Mouse (Mus musculus) testis, postnatal 14 days (tissue): ENCODE measurements around the gene Srxn1.

Experiments
- DNase-seq: peaks from one replicate; pipeline ENCODE4 v3.0.0; 2021; ENCODE audit warnings: low spot score

Gene Srxn1

GRCm38 (mm10) chr2:152119228-152119865, 14.0 kb downstream of the Srxn1 start:
- DNase-seq = no peak

DNA sequence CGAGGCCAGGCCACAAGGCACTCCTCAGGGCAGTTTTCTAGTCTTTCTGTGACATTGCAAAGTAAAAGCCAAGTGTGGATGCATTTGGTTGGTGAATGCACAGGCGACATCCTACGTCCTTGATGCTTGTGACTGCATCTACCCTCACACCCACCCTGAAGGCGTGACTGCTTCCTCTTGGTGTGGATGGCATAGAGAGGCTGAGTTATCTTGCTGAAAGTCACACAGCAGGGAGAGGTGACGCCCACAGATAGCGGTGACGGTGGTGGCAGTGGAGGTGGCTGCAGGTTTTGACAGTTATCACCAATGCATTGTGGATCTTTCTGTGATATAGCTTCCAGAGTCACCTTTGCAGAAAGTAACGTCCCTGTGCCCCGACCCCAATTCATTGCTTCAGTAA, 17.6 kb downstream of the Srxn1 start:
- no peak for DNase-seq

DNA sequence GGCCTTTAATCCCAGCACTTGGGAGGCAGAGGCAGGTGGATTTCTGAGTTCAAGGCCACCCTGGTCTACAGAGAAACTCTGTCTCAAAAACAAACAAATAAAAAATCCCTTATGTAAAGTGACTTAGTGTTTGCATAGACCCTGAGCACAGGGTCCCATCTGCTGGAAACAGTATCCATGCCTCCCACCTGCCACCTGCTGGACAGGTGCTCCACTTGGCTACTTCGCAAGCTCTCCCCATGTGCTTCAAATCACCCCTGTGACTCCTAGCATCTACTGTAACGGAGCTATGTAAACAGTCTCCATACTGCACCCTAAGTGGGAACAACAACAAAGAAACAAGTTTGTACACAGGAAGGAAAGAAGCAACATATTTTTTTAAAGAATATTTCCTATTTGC, 23.3 kb downstream of the Srxn1 start:
- peak; percentile 44 for DNase-seq

DNA sequence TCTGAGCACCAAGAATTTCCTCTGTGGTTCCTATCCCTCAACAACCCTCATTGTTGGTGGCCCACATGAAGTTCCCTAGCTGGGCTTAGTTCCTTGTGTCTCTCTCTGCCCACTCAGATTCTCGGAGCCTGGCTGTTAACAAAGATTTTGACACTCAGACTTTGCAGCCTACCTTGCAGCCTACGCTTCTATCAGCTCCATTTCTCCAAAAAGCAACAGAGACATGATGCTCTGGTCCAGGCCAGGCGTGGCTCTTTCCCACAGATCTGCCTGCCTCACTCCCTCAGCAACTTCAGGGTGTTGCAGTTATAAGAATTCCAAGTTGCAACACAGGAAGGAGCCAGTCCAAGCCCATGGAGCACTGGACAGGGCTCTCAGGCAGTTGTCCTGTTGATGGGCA, 24.5 kb downstream of the Srxn1 start:
- no peak for DNase-seq

GRCm38 (mm10) chr2:152132016-152132415, 26.7 kb downstream of the Srxn1 start:
- no peak for DNase-seq

DNA sequence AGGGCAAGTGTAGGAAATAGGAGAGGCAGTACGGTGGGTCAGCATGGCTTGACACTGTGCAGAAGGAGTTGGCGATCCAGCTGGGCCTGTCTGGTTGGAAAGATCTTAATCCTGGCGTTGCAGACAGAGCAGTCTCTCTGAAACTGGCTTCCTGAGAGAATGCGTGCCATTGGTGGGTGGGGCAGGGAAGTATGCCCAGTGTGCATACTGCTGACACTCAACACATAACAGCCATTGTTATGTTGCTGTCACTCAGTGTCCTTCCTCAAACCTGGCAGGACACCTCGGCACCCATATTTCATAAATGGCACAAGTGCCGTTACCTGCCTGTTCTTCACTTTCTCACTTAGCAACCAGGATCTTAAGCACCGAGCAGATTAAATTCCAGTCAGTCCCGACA, 27.4 kb downstream of the Srxn1 start:
- no peak for DNase-seq

DNA sequence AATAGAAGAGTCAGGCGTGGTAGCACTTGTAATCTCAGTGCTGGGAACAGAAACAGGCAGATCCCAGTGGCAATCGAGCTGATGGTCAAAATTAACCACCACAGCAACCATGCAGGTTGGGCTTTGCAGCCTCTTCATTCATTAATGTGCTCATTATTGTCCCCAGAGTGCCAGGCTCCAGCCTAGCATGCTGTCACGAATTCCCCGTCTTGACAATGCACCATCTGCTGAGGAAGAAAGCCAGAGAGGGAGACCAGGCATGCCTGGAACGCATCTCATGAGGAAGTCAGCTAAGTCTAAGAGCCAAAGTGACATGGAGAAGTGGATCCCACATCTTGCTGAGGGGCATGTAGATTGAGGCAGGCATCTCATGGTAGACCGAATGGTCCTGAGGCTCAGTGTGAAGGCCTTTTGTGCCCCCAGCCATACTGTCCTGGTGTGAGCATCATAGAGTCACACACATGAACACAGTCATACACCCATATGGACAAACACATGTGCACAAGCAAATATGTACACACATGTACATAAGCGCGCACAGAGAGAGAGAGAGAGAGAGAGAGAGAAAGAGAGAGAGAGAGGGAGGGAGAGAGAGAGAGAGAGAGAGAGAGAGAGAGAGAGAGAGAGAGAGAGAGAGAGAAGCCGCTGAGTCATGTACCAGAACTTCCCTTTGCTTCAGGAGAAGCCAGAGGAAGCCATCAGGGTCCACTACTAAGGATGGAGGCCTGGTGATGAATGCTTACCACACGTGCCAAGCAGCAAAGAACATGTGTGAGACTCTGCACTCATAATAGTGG, 34.1 kb downstream of the Srxn1 start:
- no peak for DNase-seq

DNA sequence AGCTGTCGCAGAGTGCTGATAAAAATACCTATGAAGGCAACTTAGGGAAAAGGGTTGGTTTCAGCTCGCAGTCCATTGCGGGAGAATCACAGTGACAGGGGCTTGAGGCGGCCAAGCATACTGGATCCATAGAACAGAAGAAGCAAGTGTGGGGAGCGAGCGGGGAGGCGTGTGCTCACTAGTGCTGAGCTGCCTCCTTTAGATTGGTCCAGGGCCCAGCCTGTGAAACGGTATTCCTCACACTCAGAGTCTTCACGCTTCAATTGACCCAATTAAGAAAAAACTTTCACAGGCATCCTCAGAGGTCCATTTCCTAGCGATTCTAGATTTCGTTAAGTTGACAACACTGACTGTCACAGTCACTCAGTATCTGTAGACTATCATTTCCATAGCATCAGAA, 35.6 kb downstream of the Srxn1 start:
- no peak for DNase-seq

DNA sequence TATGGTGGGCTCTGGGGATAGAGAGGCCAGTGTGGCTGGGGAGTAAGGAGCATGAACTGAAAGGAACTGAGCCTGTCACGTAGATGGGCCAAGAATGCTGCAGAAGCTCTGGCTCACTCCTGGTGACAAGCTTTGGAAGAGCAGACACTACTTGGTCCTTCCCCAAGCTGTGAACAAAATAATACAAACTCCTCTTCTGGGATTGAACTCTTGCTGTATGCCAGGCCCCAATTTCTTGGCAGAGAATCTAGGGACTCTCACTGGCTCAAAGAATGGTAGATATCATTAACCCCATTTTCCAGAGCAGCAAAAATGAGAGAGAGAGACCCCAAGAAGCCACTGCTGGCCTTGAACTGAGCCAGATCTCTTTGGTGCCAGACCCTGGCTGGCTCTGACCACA, 36.2 kb downstream of the Srxn1 start:
- no peak for DNase-seq

DNA sequence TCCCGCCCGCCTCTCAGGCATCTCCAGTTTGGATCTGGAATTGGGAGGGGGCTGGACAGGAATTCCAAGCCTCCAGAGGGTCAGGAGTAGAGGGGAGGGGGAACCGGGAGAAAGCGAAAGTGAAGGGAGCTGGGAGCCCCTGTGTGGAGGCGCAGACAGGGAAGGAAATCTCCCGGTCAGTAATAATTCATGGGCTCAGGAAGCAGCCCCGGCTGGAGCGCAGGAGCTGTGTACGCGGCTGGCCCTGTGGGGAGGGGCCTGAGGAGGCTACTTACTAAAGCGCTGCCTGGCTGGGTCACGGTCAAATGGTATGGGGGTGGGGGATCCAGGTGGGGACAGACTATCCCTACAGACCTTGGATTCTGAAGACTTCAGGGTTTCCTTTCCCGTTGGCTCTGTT, 36.7 kb downstream of the Srxn1 start:
- no peak for DNase-seq

GRCm38 (mm10) chr2:152142571-152142970, 37.3 kb downstream of the Srxn1 start:
- no peak for DNase-seq

DNA sequence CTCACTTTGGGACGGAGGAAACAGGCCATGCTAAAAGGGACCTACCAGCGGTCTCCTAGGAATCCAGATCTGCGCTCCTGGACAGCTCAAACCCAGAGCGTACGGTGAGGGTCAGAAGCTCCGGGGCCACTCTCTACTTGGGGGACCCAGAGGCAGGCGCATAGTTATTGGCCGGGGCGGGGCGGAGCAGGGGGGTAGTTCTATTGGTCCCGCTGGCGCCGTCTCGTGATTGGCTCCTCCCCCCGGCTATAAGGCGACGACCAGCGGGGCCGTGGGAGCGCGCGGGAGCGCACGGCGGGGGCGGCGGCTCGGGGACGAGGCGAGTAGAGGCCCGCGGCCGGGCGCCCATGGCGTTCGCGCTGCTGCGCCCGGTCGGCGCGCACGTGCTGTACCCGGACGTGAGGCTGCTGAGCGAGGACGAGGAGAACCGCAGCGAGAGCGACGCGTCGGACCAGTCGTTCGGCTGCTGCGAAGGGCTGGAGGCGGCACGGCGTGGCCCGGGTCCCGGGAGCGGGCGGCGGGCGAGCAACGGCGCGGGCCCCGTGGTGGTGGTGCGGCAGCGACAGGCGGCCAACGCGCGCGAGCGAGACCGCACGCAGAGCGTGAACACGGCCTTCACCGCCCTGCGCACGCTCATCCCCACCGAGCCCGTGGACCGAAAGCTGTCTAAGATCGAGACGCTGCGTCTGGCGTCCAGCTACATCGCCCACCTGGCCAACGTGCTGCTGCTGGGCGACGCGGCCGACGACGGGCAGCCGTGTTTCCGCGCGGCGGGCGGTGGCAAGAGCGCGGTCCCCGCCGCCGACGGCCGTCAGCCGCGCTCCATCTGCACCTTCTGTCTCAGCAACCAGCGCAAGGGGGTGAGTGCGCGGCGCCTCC, 38.2 kb downstream of the Srxn1 start, which contains the start of gene Tcf15:
Tcf15 (plus strand) TSS at position 283 of the 879 bp plus-strand sequence.
- DNase-seq = peak; percentile 46

GRCm38 (mm10) chr2:152144158-152144450, 38.8 kb downstream of the Srxn1 start:
- DNase-seq = no peak

DNA sequence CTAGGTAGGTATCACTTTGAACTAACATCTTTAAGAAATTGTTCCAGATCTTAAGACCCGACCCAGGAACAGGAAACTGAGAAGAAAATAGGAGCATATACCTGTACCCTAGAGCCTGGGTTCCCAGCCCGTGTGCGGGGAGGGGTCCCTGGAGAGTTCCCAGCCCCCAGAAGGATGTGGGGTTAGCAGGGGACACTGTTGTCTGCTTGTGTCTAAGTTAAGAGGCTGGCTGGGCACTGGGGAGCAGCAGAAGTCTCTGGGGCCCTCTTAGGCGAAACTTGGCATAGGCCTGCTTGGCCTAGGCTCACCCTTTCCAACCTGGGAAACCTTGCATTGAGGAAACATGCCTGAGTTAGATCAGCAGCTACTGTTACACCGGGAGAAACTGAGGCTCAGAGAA, 39.2 kb downstream of the Srxn1 start:
- no peak for DNase-seq

GRCm38 (mm10) chr2:152145711-152146110, 40.4 kb downstream of the Srxn1 start:
- no peak for DNase-seq

DNA sequence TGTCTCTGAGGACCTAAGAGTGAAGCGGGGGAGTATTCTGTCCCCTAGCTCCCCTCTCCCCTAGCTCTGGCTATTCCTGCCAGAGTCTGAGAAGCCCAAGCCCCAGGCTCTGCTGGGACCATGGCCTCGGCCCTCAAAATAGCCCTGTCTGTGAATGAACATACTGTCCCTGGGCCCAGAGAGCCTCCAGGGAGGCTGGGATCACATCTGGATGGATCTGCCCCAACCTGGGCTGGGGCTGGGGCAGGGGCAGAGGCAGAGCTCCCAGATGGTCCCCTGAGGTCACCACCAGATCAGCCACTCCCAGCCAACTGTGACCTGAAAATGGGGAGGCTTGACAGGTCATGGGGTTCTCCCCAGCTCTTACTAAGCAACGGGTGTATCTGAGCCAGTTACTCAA, 41.8 kb downstream of the Srxn1 start:
- DNase-seq = no peak

DNA sequence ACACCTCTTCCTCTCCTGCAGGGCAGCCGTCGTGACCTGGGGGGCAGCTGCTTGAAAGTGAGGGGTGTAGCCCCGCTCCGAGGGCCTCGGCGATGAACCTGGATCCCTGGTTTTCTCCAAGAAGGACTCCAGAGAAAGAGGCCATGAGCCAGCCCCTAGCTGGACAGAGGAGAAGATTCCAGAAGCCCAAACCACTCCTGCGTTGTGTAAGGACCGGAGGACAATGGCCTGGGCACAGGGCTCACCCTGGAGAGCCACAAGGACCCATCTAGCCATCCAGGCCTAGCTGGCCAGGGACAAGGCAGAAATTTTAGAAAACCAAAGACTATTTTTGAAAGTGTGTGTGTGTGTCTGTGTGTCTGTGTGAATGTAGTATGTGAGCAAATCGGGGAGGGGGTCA, 43.4 kb downstream of the Srxn1 start:
- DNase-seq = no peak

- DNase-seq = no peak
Observed at GRCm38 (mm10) chr2:152149891-152150290, 44.6 kb downstream of the Srxn1 start.

GRCm38 (mm10) chr2:152150373-152150772, 45.1 kb downstream of the Srxn1 start:
- DNase-seq = no peak

DNA sequence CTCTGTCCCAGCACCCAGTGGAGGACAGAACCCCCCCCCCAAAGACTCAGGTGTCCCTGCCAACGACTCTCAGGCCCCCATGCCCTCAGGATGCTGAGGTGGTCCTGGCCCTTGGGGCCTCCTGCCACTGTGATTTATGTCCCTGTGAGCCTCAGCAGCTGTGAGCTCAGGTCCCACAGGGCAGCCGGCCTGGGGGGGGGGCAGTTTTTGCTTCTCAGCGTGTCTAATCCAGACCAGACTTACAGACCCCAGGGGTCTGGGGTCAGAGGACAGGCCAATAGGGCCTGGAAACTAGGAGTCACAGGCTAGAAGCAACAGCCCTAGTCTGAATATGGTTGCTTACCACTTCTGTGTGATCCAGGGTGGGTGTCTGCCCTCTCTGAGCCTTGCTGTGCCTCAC, 48.0 kb downstream of the Srxn1 start:
- no peak for DNase-seq

GRCm38 (mm10) chr2:152155414-152156208, 50.3 kb downstream of the Srxn1 start:
- DNase-seq = no peak

GRCm38 (mm10) chr2:152156471-152156870, 51.2 kb downstream of the Srxn1 start:
- no peak for DNase-seq
